Mouse (Mus musculus) forebrain, embryonic 15.5 days (tissue): ENCODE data around the gene Ntm. TPM values are rescaled to one million over a fixed set of nuclear protein-coding genes. Genes with fewer than 3 reads are reported as not detected.

Experiments
- ATAC-seq: fragments of 200-750 bp; cut with Nextera tagmentation; replicated peaks from 2 replicates; pipeline ENCODE4 v1.8.0; 2017; ENCODE audit warnings: mild to moderate bottlenecking, moderate TSS enrichment, moderate library complexity
- H3K27ac ChIP-seq: fragments of 300-500 bp; sonication (generic); replicated peaks from 2 replicates; pipeline ENCODE4 v1.5.1; 2015; ENCODE audit warnings: mild to moderate bottlenecking, inconsistent platforms
- H3K27me3 ChIP-seq: fragments of 300-500 bp; sonication (generic); 2 replicates; pipeline ENCODE4 v1.6.1; 2015; ENCODE audit warnings: inconsistent platforms
- H3K36me3 ChIP-seq: fragments of 300-500 bp; sonication (generic); 2 replicates; pipeline ENCODE4 v1.6.1; 2015; ENCODE audit warnings: mild to moderate bottlenecking, inconsistent platforms
- H3K4me1 ChIP-seq: fragments of 300-500 bp; sonication (generic); 2 replicates; pipeline ENCODE4 v1.6.1; 2015; ENCODE audit warnings: inconsistent platforms
- H3K4me2 ChIP-seq: fragments of 300-500 bp; sonication (generic); replicated peaks from 2 replicates; pipeline ENCODE4 v1.6.1; 2015; ENCODE audit warnings: mild to moderate bottlenecking, inconsistent platforms
- H3K4me3 ChIP-seq: fragments of 300-500 bp; sonication (generic); 2 replicates; pipeline ENCODE4 v1.5.1; 2015; ENCODE audit warnings: mild to moderate bottlenecking, inconsistent platforms
- H3K9ac ChIP-seq: fragments of 300-500 bp; sonication (generic); replicated peaks from 2 replicates; pipeline ENCODE4 v1.6.1; 2015; ENCODE audit warnings: mild to moderate bottlenecking, inconsistent platforms
- H3K9me3 ChIP-seq: fragments of 300-500 bp; sonication (generic); 2 replicates; pipeline ENCODE4 v1.6.1; 2016; ENCODE audit warnings: inconsistent platforms
- WGBS: fragments of 180-500 bp; shearing (Covaris S2); methylation state at CpG from one replicate; pipeline ENCODE4 v1.1.7; 2015; ENCODE audit warnings: mixed read lengths; 5-methylcytosine and 5-hydroxymethylcytosine counted together
- polyA plus RNA-seq: library from polyadenylated mRNA; unstranded; fragments of >200 nt; fragmentation: Nextera tagmentation; extraction: Ambion mirVana; gene quantifications from 2 replicates; pipeline ENCODE4 v1.2.1, GENCODE M21; 2015

Ntm gene
- polyA plus RNA-seq, 1 experiment from 2014 or later: 98.7 TPM

GRCm38 (mm10) chr9:29036058-29036457, 926.9 kb downstream of the Ntm start:
- no peak for ATAC-seq
- no peaks in the 10 kb centered on the region for H3K36me3 ChIP-seq
- no peak overlapping the region for H3K4me2 ChIP-seq
- 0 out of 2 replicates have a peak, but pooled peaks cover 4% of the 10 kb centered on the region for H3K4me1 ChIP-seq
- no peaks in the 10 kb centered on the region for H3K27me3 ChIP-seq
- H3K9ac ChIP-seq: no peak overlapping the region
- H3K9me3 ChIP-seq: no peaks in the 10 kb centered on the region
- no peak overlapping the region for H3K27ac ChIP-seq
- no peak overlapping the region for H3K4me3 ChIP-seq
- WGBS: 43% methylated on average over 4 of the region's 4 CpGs

- 59% methylated on average over 6 of the region's 6 CpGs for WGBS
- no peaks in the 10 kb centered on the region for H3K36me3 ChIP-seq
Measured at GRCm38 (mm10) chr9:29026410-29026809, 936.5 kb downstream of the Ntm start.

GRCm38 (mm10) chr9:29025603-29026002, 937.3 kb downstream of the Ntm start:
- no peak overlapping the region for H3K4me3 ChIP-seq
- H3K4me2 ChIP-seq: no peak overlapping the region
- H3K4me1 ChIP-seq: no peaks in the 10 kb centered on the region
- 83% methylated on average over 4 of the region's 4 CpGs for WGBS
- H3K9ac ChIP-seq: no peak overlapping the region
- ATAC-seq: no peak
- H3K27me3 ChIP-seq: no peaks in the 10 kb centered on the region
- H3K36me3 ChIP-seq: no peaks in the 10 kb centered on the region
- H3K27ac ChIP-seq: no peak overlapping the region
- H3K9me3 ChIP-seq: no peaks in the 10 kb centered on the region

More at GRCm38 (mm10) chr9:29026410-29026809, 936.5 kb downstream of the Ntm start:
- Histone ChIP-seq H3K27me3 (no peaks in the 10 kb centered on the region), H3K9ac (no peak overlapping the region), H3K4me2 (no peak overlapping the region), H3K9me3 (no peaks in the 10 kb centered on the region), H3K4me3 (no peak overlapping the region), H3K4me1 (no peaks in the 10 kb centered on the region), H3K27ac (no peak overlapping the region)
- no peak for ATAC-seq

- Histone ChIP-seq H3K4me1 (no peaks in the 10 kb centered on the region), H3K4me3 (no peak overlapping the region), H3K4me2 (no peak overlapping the region), H3K27me3 (no peaks in the 10 kb centered on the region), H3K9me3 (no peaks in the 10 kb centered on the region), H3K36me3 (no peaks in the 10 kb centered on the region), H3K27ac (no peak overlapping the region), H3K9ac (no peak overlapping the region)
- WGBS: 44% methylated on average over 1 of the region's 1 CpGs
- ATAC-seq: no peak
Measured at GRCm38 (mm10) chr9:29025104-29025503, 937.8 kb downstream of the Ntm start.

- WGBS: 74% methylated on average over 3 of the region's 3 CpGs
- Histone ChIP-seq H3K36me3 (no peaks in the 10 kb centered on the region), H3K4me1 (no peaks in the 10 kb centered on the region), H3K4me3 (no peak overlapping the region), H3K27ac (no peak overlapping the region), H3K9me3 (no peaks in the 10 kb centered on the region), H3K27me3 (no peaks in the 10 kb centered on the region), H3K9ac (no peak overlapping the region), H3K4me2 (no peak overlapping the region)
- no peak for ATAC-seq
Measured at GRCm38 (mm10) chr9:29016879-29017278, 946.1 kb downstream of the Ntm start.

GRCm38 (mm10) chr9:29013881-29014280, 949.1 kb downstream of the Ntm start:
- Histone ChIP-seq H3K4me2 (no peak overlapping the region), H3K27ac (no peak overlapping the region), H3K36me3 (no peaks in the 10 kb centered on the region), H3K4me3 (no peak overlapping the region), H3K9ac (no peak overlapping the region), H3K27me3 (no peaks in the 10 kb centered on the region), H3K9me3 (no peaks in the 10 kb centered on the region), H3K4me1 (no peaks in the 10 kb centered on the region)
- WGBS: 93% methylated on average over 17 of the region's 17 CpGs
- ATAC-seq: no peak

GRCm38 (mm10) chr9:29012541-29012940, 950.4 kb downstream of the Ntm start:
- Histone ChIP-seq H3K36me3 (no peaks in the 10 kb centered on the region), H3K27ac (no peak overlapping the region), H3K9ac (no peak overlapping the region), H3K4me1 (no peaks in the 10 kb centered on the region), H3K4me3 (no peak overlapping the region), H3K27me3 (no peaks in the 10 kb centered on the region), H3K4me2 (no peak overlapping the region), H3K9me3 (no peaks in the 10 kb centered on the region)
- ATAC-seq: no peak
- WGBS: 89% methylated on average over 6 of the region's 6 CpGs

- Histone ChIP-seq H3K9me3 (no peaks in the 10 kb centered on the region), H3K9ac (no peak overlapping the region), H3K4me3 (no peak overlapping the region), H3K4me2 (no peak overlapping the region), H3K36me3 (no peaks in the 10 kb centered on the region), H3K27me3 (no peaks in the 10 kb centered on the region), H3K4me1 (no peaks in the 10 kb centered on the region), H3K27ac (no peak overlapping the region)
- no peak for ATAC-seq
- WGBS: 55% methylated on average over 3 of the region's 3 CpGs
Measured at GRCm38 (mm10) chr9:29011476-29011875, 951.5 kb downstream of the Ntm start.

GRCm38 (mm10) chr9:29004534-29004933, 958.4 kb downstream of the Ntm start:
- no peaks in the 10 kb centered on the region for H3K4me1 ChIP-seq
- no peak for ATAC-seq
- no peak overlapping the region for H3K9ac ChIP-seq
- no peaks in the 10 kb centered on the region for H3K27me3 ChIP-seq
- H3K9me3 ChIP-seq: no peaks in the 10 kb centered on the region
- H3K36me3 ChIP-seq: no peaks in the 10 kb centered on the region
- no peak overlapping the region for H3K27ac ChIP-seq
- WGBS: 63% methylated on average over 7 of the region's 7 CpGs
- H3K4me2 ChIP-seq: no peak overlapping the region
- no peak overlapping the region for H3K4me3 ChIP-seq

GRCm38 (mm10) chr9:28999951-29000351, 963.0 kb downstream of the Ntm start:
- H3K9ac ChIP-seq: no peak overlapping the region
- H3K4me3 ChIP-seq: no peak overlapping the region
- no peak overlapping the region for H3K27ac ChIP-seq
- 29% methylated on average over 4 of the region's 4 CpGs for WGBS
- no peaks in the 10 kb centered on the region for H3K36me3 ChIP-seq
- H3K4me2 ChIP-seq: no peak overlapping the region
- no peaks in the 10 kb centered on the region for H3K4me1 ChIP-seq
- ATAC-seq: no peak
- no peaks in the 10 kb centered on the region for H3K9me3 ChIP-seq
- H3K27me3 ChIP-seq: no peaks in the 10 kb centered on the region

GRCm38 (mm10) chr9:28977275-28977674, 985.7 kb downstream of the Ntm start:
- no peak overlapping the region for H3K9ac ChIP-seq
- H3K27me3 ChIP-seq: no peaks in the 10 kb centered on the region
- H3K9me3 ChIP-seq: no peaks in the 10 kb centered on the region; the same call in 1 of the 2 replicates
- no peak overlapping the region for H3K27ac ChIP-seq
- no peak overlapping the region for H3K4me3 ChIP-seq
- no peaks in the 10 kb centered on the region for H3K4me1 ChIP-seq
- ATAC-seq: no peak
- H3K4me2 ChIP-seq: no peak overlapping the region
- WGBS: 71% methylated on average over 1 of the region's 1 CpGs
- no peaks in the 10 kb centered on the region for H3K36me3 ChIP-seq

- no peaks in the 10 kb centered on the region for H3K4me1 ChIP-seq
- WGBS: 66% methylated on average over 1 of the region's 1 CpGs
- no peak; the same call in 1 of the 2 replicates for ATAC-seq
- no peak overlapping the region for H3K27ac ChIP-seq
- H3K9me3 ChIP-seq: no peaks in the 10 kb centered on the region; the same call in 1 of the 2 replicates
- no peaks in the 10 kb centered on the region for H3K36me3 ChIP-seq
- H3K27me3 ChIP-seq: no peaks in the 10 kb centered on the region
- no peak overlapping the region for H3K4me3 ChIP-seq
- H3K9ac ChIP-seq: no peak overlapping the region
- H3K4me2 ChIP-seq: no peak overlapping the region
Measured at GRCm38 (mm10) chr9:28969455-28969854, 993.5 kb downstream of the Ntm start.
